Mouse (Mus musculus): ENCODE data around the gene 1700008O03Rik. TPM values are rescaled to one million over a fixed set of nuclear protein-coding genes. Genes with fewer than 3 reads are reported as not detected.

The 1700008O03Rik gene
- total and polyA plus RNA-seq, 3 experiments: 0.95 TPM; not detected in 2

DNA sequence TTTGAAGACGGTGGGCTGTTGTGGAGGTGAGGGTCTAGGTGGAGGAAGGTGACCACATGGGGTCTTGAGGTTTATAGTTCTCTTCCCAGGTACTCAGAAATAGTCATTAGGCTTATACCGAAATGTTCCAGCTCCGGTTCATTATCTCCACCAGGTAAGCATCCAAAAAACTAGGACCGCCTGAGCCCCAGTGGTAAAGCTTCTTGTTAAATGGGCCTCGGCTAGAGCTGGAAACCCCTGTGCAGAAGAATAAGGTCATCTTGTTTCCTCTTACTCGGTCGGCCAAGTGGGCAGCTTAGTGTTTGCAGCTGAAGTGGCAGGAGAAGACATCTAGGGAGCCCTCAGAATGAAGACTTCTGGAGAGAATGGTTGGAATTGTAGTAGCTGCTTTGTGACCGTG is 12.9 kb downstream of the 1700008O03Rik start:
- H3K79me2 ChIP-seq (ENCODE audit: control insufficient read depth, insufficient read depth, low read length, poor library complexity): no peaks in the 10 kb centered on the region; the same call in 1 of the 2 replicates
- H3K36me3 ChIP-seq (ENCODE audit: control insufficient read depth in 1 of 2, insufficient read depth in 2 of 2, low read length in 2 of 2): no peaks in the 10 kb centered on the region; a peak in 1 of 4 replicates
- no peak overlapping the region for H3K27ac ChIP-seq (ENCODE audit: control insufficient read depth, low read depth, low read length)
- DNase-seq (ENCODE audit: low read depth, low spot score): no peak
- TF ChIP-seq ZMIZ1 (IDR thresholded peaks at IDR 0.05; ENCODE audit: low read depth, low read length) (no peak), USF1 (IDR thresholded peaks at IDR 0.05; ENCODE audit: low read depth, low read length) (no peak), ZC3H11A (IDR thresholded peaks at IDR 0.05; ENCODE audit: low read depth, low read length) (no peak), GABPA (IDR thresholded peaks at IDR 0.05; ENCODE audit: low read depth, low read length) (no peak), CTCF (IDR thresholded peaks at IDR 0.05 in 2 of 3, conservative IDR thresholded peaks at IDR 0.05 in 1 of 3; ENCODE audit: control insufficient read depth in 1 of 3, insufficient read depth in 1 of 3, low read depth in 2 of 3, low read length in 3 of 3, poor library complexity in 1 of 3, severe bottlenecking in 1 of 3) (no peak), RCOR1 (IDR thresholded peaks at IDR 0.05; ENCODE audit: low read depth, low read length) (no peak), JUND (IDR thresholded peaks at IDR 0.05; ENCODE audit: low read depth, low read length) (no peak), GATA1 (IDR thresholded peaks at IDR 0.05; ENCODE audit: low read depth, low read length) (no peak), POLR2AphosphoS5 (IDR thresholded peaks at IDR 0.05; ENCODE audit: borderline replicate concordance, low read depth, low read length) (no peak), RAD21 (IDR thresholded peaks at IDR 0.05; ENCODE audit: low read depth, low read length) (no peak), MAZ (IDR thresholded peaks at IDR 0.05; ENCODE audit: low read depth, low read length) (no peak), TBP (IDR thresholded peaks at IDR 0.05; ENCODE audit: low read depth, low read length) (no peak)
- H3K27me3 ChIP-seq (ENCODE audit: control insufficient read depth in 1 of 2, insufficient read depth in 2 of 2, low read length in 2 of 2): no peaks in the 10 kb centered on the region
- H3K9ac ChIP-seq (ENCODE audit: control insufficient read depth, low read depth, low read length, poor library complexity, severe bottlenecking): no peak overlapping the region
- no peaks in the 10 kb centered on the region for H3K4me1 ChIP-seq (ENCODE audit: control insufficient read depth in 1 of 2, insufficient read depth in 2 of 2, low read length in 2 of 2)
- no peaks in the 10 kb centered on the region for H3K9me3 ChIP-seq (replicated peaks; ENCODE audit: insufficient read depth, low read length)
- H3K4me3 ChIP-seq (ENCODE audit: control insufficient read depth in 1 of 2, insufficient read depth in 1 of 2, low read depth in 2 of 2, low read length in 2 of 2): no peak overlapping the region

GRCm38 (mm10) chr7:44360792-44361301 is 24.8 kb downstream of the 1700008O03Rik start:
- Histone ChIP-seq H3K4me3 (ENCODE audit: control insufficient read depth in 1 of 2, insufficient read depth in 1 of 2, low read depth in 2 of 2, low read length in 2 of 2) (peak overlapping the region; percentile 53 to 54; a peak in 3 of 4 replicates), H3K9me3 (replicated peaks; ENCODE audit: insufficient read depth, low read length) (no peaks in the 10 kb centered on the region), H3K27me3 (ENCODE audit: control insufficient read depth in 1 of 2, insufficient read depth in 2 of 2, low read length in 2 of 2) (no peaks in the 10 kb centered on the region; a peak in 1 of 4 replicates), H3K9ac (ENCODE audit: control insufficient read depth, low read depth, low read length, poor library complexity, severe bottlenecking) (no peak overlapping the region), H3K79me2 (ENCODE audit: control insufficient read depth, insufficient read depth, low read length, poor library complexity) (no peaks in the 10 kb centered on the region), H3K4me1 (ENCODE audit: control insufficient read depth in 1 of 2, insufficient read depth in 2 of 2, low read length in 2 of 2) (peaks cover 0 to 6% of the 10 kb centered on the region in 2 experiments; a peak in 1 of 4 replicates), H3K36me3 (ENCODE audit: control insufficient read depth in 1 of 2, insufficient read depth in 2 of 2, low read length in 2 of 2) (peaks cover 0 to 2% of the 10 kb centered on the region in 2 experiments; a peak in 1 of 4 replicates), H3K27ac (ENCODE audit: control insufficient read depth, low read depth, low read length) (no peak overlapping the region)
- no peak for TF ChIP-seq ZKSCAN1 (IDR thresholded peaks at IDR 0.05; ENCODE audit: low read depth, low read length)
- no peak for TF ChIP-seq MAX (IDR thresholded peaks at IDR 0.05; ENCODE audit: low read length)
- TF ChIP-seq ZNF384 (IDR thresholded peaks at IDR 0.05; ENCODE audit: low read depth, low read length): no peak
- no peak for TF ChIP-seq NELFE (IDR thresholded peaks at IDR 0.05; ENCODE audit: low read depth, low read length)
- no peak for DNase-seq (ENCODE audit: low read depth, low spot score)
